Mouse (Mus musculus): Measurements from ENCODE around the gene Timp4.

Gene Timp4
- long read RNA-seq, experiment 1, full-length matches to known transcripts, result 2 of 2 reads
- long read RNA-seq, experiment 1, partial matches to known transcripts, result 0 of 2 reads
- long read RNA-seq, experiment 1, other reads (novel, unspliced or antisense), result 0 of 2 reads
- long read RNA-seq, experiment 2, full-length matches to known transcripts, result 3 of 6 reads
- long read RNA-seq, experiment 2, partial matches to known transcripts, result 0 of 6 reads
- long read RNA-seq, experiment 2, other reads (novel, unspliced or antisense), result 3 of 6 reads

DNA sequence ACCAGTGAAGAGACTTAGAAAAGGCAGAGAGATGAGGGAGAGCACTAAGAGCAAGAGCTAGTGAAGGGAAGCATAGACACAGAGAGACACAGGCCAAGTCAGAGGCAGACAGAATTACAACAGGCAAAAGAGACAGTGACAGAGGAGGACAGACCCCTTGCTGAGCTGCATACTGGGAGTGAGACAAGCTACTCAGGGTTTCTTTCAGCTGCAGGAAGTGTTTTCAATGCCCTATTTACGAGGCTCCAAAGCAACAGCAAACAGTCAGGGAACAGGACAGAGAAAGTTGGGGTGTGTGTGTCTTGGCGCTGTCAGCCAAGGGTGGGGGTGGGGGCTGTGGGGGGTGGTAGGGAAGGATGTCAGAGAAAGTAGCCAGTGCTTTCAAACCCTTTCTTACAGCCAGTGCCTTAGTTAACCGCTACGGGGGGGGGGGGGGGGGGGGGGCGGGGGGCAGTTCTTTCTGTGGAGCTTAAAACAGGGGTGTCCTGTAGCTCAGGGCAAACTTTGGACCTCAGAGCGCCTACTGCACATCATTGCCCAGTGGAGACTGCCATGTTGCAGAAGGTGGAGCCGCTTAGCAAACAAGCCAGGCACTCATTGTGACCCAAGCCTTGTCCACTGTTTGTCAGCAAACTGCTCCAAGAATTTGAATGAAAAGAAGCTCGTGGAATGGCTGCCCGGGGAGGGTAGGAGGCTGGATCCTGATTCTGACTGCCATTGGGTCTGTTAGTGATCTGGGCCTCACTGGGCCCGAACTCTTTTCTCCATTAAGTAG, at the start of gene Timp4:
Gene Timp4 (minus strand): TSS at position 107 of the 775 bp plus-strand sequence.
- intact Hi-C loops (cut with DNase I), result no loop called here

- intact Hi-C loops (cut with DNase I), result no loop called here
Measured at GRCm38 (mm10) chr6:115293877-115294276, 41.9 kb upstream of the Timp4 start.

- intact Hi-C loops (cut with DNase I), result no loop called here
Measured at GRCm38 (mm10) chr6:115292621-115293020, 40.6 kb upstream of the Timp4 start.

- intact Hi-C loops (cut with DNase I), result no loop called here
Measured at GRCm38 (mm10) chr6:115291823-115292222, 39.8 kb upstream of the Timp4 start.

DNA sequence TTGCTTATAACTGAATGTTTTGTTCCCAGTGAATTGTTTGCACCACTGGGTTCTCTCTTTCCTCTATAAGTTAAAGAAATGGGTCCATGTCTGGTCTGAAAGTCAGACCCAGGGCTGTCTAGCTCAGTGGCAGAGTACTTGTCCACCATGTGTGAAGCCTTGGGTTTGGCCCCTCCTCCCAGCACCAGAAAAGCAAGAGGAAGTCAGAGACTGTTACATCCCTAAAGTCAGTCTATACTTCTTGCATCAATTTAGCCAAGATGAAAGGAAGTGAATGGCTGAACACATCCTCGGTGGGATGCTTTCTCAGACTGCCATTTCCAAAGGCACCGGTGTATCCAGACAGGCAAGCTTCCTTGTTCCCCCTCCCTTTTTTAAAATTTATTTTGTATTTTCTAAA, 39.1 kb upstream of the Timp4 start:
- intact Hi-C loops (cut with DNase I), result no loop called here

DNA sequence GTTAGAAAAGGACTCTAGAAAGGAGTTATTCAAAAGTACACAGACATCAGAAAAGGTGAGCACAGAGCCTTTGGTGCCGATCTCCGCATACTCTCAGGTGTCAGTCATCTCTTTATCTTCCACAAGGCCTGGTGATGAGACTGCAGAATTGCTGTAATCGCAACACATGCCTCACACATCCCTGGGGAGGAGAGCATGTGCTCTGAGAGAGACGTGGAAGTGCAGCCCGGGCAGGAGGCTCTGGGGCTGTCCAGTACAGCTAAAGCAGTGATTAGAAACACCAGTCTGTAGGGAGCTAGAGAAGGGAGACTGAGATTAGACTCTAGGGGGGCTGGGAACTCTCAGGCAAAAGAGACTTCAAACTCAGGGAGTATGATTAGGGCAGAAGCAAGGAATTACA, 38.6 kb upstream of the Timp4 start:
- intact Hi-C loops (cut with DNase I), result no loop called here

- intact Hi-C loops (cut with DNase I), result no loop called here
Measured at GRCm38 (mm10) chr6:115288223-115288622, 36.2 kb upstream of the Timp4 start.

DNA sequence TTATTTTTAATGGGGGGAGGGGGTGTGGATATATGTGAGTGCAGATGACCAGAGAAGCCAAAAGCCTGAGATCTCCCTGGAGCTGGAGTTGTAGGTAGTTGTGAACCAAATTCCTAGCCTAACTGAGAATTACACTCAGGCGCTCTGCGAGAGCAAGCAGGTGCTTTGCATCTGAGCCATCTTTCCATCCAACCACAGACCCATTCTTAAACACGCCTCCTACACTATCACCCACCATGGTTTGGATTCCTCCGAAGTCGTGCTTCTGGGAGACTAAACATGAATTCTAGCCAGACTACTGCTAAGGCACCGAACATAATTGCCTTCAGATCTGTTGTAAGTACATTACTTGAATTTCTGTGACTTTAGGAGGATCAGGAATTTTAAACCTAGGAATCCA, 34.4 kb upstream of the Timp4 start:
- intact Hi-C loops (cut with DNase I), result no loop called here

DNA sequence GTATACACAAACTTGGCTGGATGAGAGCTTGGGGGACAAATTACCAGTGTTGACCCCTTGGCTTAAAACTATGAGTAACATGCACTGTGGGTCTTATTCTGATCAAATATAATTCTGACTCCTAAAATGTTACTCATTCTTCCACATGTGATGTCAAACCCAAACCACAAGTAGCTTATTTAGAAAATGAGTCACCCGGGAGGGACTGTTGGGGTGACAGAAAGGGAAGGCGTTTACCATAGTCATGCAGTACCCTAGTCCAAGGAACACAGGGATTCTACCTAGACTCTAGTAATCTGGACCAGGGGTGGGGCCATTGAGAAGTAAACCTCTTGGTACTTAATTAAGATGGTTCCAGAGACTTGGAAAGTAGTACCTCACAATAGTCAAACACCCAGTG, 32.1 kb upstream of the Timp4 start:
- intact Hi-C loops (cut with DNase I), result no loop called here

- intact Hi-C loops (cut with DNase I), result no loop called here
Measured at GRCm38 (mm10) chr6:115279639-115280038, 27.6 kb upstream of the Timp4 start.

DNA sequence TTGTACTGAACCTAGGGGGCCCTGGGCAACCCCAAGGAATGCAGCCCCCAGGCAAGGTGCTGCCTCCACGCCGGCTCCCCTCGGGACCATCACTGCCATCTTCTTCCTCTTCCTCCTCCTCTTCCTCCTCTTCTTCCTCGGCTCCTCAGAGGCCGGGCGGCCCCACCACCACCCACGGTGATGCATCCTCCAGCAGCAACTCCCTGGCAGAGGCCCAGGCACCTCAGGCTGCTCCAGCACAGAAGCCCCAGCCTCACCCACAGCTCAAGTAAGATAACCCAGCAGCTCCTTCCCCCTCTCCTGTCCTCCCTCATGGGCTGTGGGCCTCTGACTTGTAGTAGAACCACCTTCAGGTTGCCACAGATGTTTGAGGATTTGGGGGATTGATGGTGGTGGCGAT, 26.1 kb upstream of the Timp4 start:
- intact Hi-C loops (cut with DNase I), result no loop called here

- intact Hi-C loops (cut with DNase I), result no loop called here
Measured at GRCm38 (mm10) chr6:115275116-115275815, 23.3 kb upstream of the Timp4 start.

DNA sequence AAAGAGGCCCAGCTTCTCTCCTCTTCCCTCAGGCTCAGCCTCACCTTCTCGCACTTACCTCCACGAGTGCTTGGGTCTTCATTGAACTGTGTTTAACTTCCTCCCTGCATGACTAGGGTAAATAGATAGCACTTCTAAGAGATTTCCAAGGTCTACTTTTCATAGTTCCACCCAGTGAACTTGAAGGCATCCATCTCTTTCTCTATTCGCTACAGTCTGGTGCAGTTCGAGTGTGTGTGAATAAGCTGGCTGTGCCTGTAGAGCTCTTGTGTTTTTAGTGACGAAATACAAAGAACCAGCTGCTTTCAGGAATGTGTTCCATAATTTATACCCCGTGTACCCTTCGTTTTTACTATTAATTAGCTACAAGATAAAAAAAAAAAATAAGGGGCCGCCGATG, 22.7 kb upstream of the Timp4 start:
- intact Hi-C loops (cut with DNase I), result no loop called here

DNA sequence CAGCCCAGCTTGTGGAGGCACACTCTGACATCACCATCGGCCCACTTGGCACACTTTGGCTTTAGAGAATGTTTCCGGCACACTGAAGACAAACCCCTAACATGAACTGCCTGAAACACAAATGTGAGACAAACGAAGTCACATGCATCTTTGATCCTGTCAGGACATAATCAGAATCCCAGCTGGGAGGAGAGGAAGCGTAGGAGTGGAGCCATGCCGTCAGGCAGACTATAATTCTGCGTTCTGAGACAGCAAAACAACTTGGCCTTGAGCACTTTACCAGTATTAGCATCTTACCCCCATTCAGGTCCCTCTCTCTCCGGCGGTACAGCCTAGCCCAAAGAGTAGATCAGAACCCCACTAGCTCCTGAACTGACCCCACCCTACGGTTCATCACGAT, 21.3 kb upstream of the Timp4 start:
- intact Hi-C loops (cut with DNase I), result no loop called here

DNA sequence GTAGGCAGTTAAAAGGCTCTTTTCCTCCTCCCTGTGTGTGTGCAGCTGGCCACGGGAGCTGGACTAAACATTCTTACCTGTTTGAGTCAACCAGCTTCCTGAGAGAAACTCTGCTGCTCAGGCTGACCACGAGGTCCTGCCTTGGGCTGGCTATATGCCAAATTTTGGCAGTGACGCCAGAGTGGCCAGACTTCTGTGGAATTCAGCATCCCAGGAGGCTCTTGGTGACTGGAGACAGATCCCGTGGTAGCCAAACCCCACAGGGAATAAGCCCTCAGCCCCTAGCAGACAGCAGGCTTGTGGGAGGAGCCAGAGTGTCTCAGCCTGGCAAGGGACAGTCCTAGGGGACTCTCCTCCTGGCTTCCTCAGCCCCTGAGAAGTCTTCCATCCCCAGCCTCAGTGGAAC, 19.9 kb upstream of the Timp4 start:
- intact Hi-C loops (cut with DNase I), result no loop called here

DNA sequence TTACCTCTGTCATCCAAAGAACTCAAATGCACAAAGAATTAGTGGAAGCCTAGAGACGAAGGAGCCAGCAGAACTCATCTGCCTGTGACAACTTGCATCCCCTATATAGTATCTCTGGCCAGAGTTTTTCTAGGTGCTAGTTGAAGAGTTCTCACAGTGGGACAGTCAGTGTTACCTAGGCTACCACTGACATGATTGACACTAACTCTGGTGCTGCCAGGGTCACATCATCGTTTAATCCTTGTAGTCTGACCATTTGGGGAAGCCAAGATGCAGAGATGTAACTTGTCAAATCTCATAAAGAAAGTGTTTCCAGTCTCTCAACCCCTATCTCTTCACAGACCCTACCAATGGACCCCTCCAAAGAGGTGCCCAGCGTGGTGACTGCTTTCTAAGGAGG, 19.3 kb upstream of the Timp4 start:
- intact Hi-C loops (cut with DNase I), result no loop called here

DNA sequence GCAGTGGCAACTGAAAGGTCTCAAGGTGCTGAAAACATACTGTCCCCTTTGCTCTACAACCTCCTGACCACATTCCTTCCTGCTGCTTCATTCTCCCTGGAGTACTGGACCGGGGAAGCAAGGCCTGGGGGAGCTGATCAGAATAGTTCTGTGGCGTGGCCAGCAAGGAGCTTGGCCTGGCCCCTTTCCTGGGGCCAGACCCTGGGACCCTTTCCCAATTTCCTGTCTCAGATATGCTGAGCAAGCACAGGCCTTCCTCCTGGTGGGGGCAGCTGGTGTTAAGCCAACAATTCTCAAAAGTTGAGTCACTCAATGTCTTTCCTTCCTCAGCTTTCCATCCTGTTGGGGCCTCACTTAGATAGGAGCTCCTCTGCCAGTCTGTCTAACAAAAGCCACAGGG, 18.1 kb upstream of the Timp4 start:
- intact Hi-C loops (cut with DNase I), result no loop called here

- intact Hi-C loops (cut with DNase I), result loop anchor here (2.0 to 10.0 kb wide), 3 partner anchors 95 to 269 kb away; partner anchors contain the start of gene Tamm41
Measured at GRCm38 (mm10) chr6:115269561-115269960, 17.6 kb upstream of the Timp4 start.

- intact Hi-C loops (cut with DNase I), result loop anchor here (2.0 to 10.0 kb wide), 3 partner anchors 94 to 270 kb away; partner anchors contain the start of gene Tamm41
Measured at GRCm38 (mm10) chr6:115268551-115269385, 16.8 kb upstream of the Timp4 start.

- intact Hi-C loops (cut with DNase I), result loop anchor here (1.0 to 10.0 kb wide), 4 partner anchors 41 to 271 kb away; partner anchors contain the start of genes Gm17482 and Tamm41
Measured at GRCm38 (mm10) chr6:115267916-115268315, 15.9 kb upstream of the Timp4 start.

DNA sequence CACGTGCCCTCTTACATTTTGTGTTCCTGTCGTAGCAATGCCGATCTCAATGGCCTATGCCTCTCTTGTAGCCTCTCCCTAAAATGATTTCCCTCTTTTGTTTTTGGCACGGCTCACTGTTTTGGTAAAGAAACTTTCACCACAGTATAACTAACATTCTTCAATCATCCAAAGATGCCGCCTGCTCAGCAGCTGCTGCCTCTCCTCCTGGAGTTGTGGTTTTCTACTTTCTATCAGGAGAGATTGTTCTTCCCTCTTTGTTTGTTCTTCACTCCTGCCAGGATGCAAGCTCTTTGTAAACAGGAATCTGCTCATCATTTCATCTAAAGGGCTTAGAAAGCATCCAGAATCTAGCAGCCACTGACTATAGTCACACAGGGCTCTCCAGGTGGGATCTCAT, 14.8 kb upstream of the Timp4 start:
- intact Hi-C loops (cut with DNase I), result loop anchor here (1.0 to 10.0 kb wide), 2 partner anchors 39 to 232 kb away; partner anchors contain the start of genes Gm17482 and Tamm41

Data from adrenal gland (tissue).